Mouse (Mus musculus) limb, embryonic 11.5 days (tissue): ENCODE data around the gene Slc8a1. TPM values are rescaled to one million over a fixed set of nuclear protein-coding genes. Genes with fewer than 3 reads are reported as not detected.

Experiments used
- ATAC-seq: fragments of 200-750 bp; cut with Nextera tagmentation; 2 replicates; pipeline ENCODE4 v1.8.0; 2017; ENCODE audit warnings: low read depth; ENCODE audit not compliant: insufficient number of reproducible peaks, low FRiP score, low TSS enrichment
- DNase-seq: peaks from one replicate; pipeline ENCODE4 v3.0.0-alpha.2; 2015; ENCODE audit warnings: low spot score
- H3K27ac ChIP-seq: fragments of 300-500 bp; sonication (generic); replicated peaks from 2 replicates; pipeline ENCODE4 v1.5.1; 2014; ENCODE audit warnings: low read depth, mild to moderate bottlenecking, low read length
- H3K27me3 ChIP-seq: fragments of 300-500 bp; sonication (generic); 2 replicates; pipeline ENCODE4 v1.6.1; 2014; ENCODE audit warnings: mild to moderate bottlenecking, low read length, mixed read lengths; ENCODE audit not compliant: control insufficient read depth, insufficient read depth
- H3K36me3 ChIP-seq: fragments of 300-500 bp; sonication (generic); 2 replicates; pipeline ENCODE4 v1.6.1; 2014; ENCODE audit warnings: mild to moderate bottlenecking, low read length, moderate library complexity, mixed read lengths; ENCODE audit not compliant: control insufficient read depth, insufficient read depth
- H3K4me1 ChIP-seq: fragments of 300-500 bp; sonication (generic); 2 replicates; pipeline ENCODE4 v1.6.1; 2014; ENCODE audit warnings: low read length, mixed read lengths; ENCODE audit not compliant: control insufficient read depth, insufficient read depth
- H3K4me2 ChIP-seq: fragments of 300-500 bp; sonication (generic); 2 replicates; pipeline ENCODE4 v1.6.1; 2014; ENCODE audit warnings: low read depth, mild to moderate bottlenecking, moderate library complexity; ENCODE audit not compliant: severe bottlenecking
- H3K4me3 ChIP-seq: fragments of 300-500 bp; sonication (generic); 2 replicates; pipeline ENCODE4 v1.5.1; 2014; ENCODE audit warnings: low read depth, low read length
- H3K9ac ChIP-seq: fragments of 300-500 bp; sonication (generic); 2 replicates; pipeline ENCODE4 v1.6.1; 2014; ENCODE audit warnings: mild to moderate bottlenecking, low read length
- H3K9me3 ChIP-seq: fragments of 300-500 bp; sonication (generic); 2 replicates; pipeline ENCODE4 v1.6.1; 2016; ENCODE audit warnings: low read length; ENCODE audit not compliant: control insufficient read depth
- WGBS: fragments of 180-500 bp; shearing (Covaris S2); extraction: QIAGEN DNeasy Blood & Tissue Kit; methylation state at CpG from one replicate; pipeline ENCODE4 v1.1.7; 2014; 5-methylcytosine and 5-hydroxymethylcytosine counted together
- polyA plus RNA-seq: library from polyadenylated mRNA; unstranded; fragments of >200 nt; fragmentation: Nextera tagmentation; extraction: Ambion mirVana; gene quantifications from 2 replicates; pipeline ENCODE4 v1.2.1, GENCODE M21; 2014

The Slc8a1 gene
- polyA plus RNA-seq, 1 experiment from 2014 or later, result 5.2 TPM

DNA sequence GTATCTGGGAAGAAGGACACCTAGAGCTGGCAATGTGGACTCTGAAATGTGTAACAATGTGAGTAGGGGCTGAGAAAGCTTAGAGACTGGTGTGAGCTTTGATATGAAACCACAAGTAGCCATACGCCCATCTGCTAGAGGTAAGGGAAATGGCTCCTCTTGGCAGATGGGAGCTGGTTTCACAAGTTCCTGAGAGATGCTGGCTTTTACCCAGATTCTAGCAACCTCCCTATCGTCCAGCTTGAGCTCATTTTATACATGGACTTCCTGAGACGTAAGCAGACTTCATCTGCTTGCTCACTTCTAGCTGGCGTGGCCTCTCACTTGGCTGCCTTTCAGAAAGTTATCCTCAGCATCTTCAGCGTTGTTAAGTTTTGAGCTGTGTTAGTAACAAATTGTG, 119.7 kb downstream of the Slc8a1 start:
- Histone ChIP-seq H3K27me3 (no peaks in the 10 kb centered on the region), H3K4me3 (no peak overlapping the region), H3K9me3 (no peaks in the 10 kb centered on the region), H3K4me2 (no peak overlapping the region), H3K36me3 (no peaks in the 10 kb centered on the region), H3K4me1 (no peaks in the 10 kb centered on the region), H3K27ac (no peak overlapping the region), H3K9ac (no peak overlapping the region)
- WGBS, result 84% methylated on average over 5 of the region's 5 CpGs
- DNase-seq, result no peak
- ATAC-seq, result no peak

DNA sequence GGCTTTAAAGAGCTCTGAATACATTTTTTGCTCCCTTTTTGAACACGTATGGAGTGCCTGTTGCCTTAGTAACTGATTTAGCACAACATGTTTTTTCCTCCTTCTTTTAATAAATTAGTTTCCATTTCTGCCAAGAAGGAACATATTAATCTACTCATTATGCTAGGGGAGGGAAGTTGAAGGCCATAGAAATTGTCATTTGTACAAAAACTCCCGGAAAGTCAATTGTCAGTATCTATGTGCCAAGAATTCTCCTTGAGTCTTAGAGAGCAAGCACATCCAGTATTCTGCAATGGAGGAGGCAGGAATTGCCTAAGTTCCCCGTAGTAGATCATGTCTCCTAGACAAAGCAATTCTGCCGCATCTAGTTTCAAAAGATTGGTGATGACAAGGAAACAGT, 121.9 kb downstream of the Slc8a1 start:
- Histone ChIP-seq H3K4me2 (no peak overlapping the region), H3K9me3 (no peaks in the 10 kb centered on the region), H3K27ac (no peak overlapping the region), H3K36me3 (no peaks in the 10 kb centered on the region), H3K9ac (no peak overlapping the region), H3K4me3 (no peak overlapping the region), H3K27me3 (no peaks in the 10 kb centered on the region), H3K4me1 (no peaks in the 10 kb centered on the region)
- no peak for ATAC-seq
- 89% methylated on average over 4 of the region's 4 CpGs for WGBS
- no peak for DNase-seq

DNA sequence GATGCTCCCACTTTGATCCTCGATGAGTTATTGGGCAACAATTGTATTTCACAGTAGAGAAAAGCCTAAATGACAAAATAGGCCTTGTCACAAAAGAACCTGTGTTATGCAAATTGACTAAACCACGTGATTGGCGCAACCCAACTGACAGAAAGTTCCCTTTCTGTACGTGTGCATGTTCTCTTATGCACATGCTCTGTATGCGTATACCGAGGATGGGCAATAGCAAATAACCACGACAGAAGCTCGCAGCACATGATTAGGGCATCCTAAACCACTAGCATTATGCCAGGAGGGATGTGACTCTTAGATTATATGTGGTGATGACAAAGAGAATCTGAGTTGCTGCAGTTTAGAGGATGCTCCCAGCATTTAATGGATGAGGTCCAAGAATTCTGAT, 122.8 kb downstream of the Slc8a1 start:
- ATAC-seq, result no peak
- H3K36me3 ChIP-seq, result no peaks in the 10 kb centered on the region
- H3K9me3 ChIP-seq, result no peaks in the 10 kb centered on the region
- H3K4me3 ChIP-seq, result no peak overlapping the region
- no peak overlapping the region for H3K4me2 ChIP-seq
- H3K4me1 ChIP-seq, result no peaks in the 10 kb centered on the region
- H3K27ac ChIP-seq, result no peak overlapping the region
- H3K9ac ChIP-seq, result no peak overlapping the region
- 93% methylated on average over 8 of the region's 8 CpGs for WGBS
- no peaks in the 10 kb centered on the region for H3K27me3 ChIP-seq
- DNase-seq, result no peak

DNA sequence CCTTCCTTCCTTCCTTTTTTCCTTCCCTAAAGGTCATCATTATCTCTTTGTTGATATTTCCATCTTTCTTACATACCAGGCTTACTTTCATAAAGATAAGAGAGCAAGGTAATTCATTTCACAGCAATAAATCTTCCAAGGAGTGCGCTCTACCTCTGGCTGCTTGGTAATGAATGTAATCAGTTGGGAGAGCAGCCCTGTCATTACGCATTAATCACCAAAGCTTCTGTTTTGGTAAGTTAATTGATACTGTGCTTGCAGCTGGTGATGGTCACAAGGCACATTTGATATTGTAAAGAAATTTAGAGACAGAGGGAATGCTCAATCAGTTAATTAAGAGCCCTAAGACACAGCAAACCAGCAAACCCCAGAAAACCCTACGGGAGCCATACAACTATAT, 130.7 kb downstream of the Slc8a1 start:
- Histone ChIP-seq H3K4me1 (no peaks in the 10 kb centered on the region), H3K4me2 (no peak overlapping the region), H3K27ac (no peak overlapping the region), H3K9ac (no peak overlapping the region), H3K27me3 (no peaks in the 10 kb centered on the region), H3K4me3 (no peak overlapping the region), H3K9me3 (no peaks in the 10 kb centered on the region), H3K36me3 (no peaks in the 10 kb centered on the region)
- ATAC-seq (no peak), DNase-seq (no peak)
- WGBS, result 55% methylated on average over 3 of the region's 3 CpGs

DNA sequence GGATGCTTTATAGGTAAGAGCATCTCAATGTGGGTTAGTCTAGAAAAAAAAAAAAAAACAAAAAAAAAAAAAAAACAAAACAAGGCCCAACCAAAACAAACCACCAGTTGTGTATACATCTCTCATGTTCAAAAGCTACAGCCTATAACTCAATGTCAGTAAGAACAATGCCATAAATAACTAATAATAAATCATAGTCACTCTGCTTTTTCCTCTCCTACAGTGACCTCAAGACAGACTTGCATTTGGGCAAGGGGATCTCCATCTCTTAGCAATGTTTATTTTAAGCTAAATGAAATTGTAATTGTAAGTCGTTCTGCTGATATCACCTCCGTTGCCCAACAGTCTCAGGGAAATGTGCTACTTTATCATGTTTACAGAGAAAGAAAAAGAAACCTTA, 132.1 kb downstream of the Slc8a1 start:
- Histone ChIP-seq H3K9me3 (no peaks in the 10 kb centered on the region), H3K36me3 (no peaks in the 10 kb centered on the region), H3K27me3 (no peaks in the 10 kb centered on the region), H3K4me1 (no peaks in the 10 kb centered on the region), H3K9ac (no peak overlapping the region), H3K4me2 (no peak overlapping the region), H3K27ac (no peak overlapping the region), H3K4me3 (no peak overlapping the region)
- ATAC-seq, result no peak
- WGBS, result 73% methylated on average over 2 of the region's 2 CpGs
- DNase-seq, result no peak

DNA sequence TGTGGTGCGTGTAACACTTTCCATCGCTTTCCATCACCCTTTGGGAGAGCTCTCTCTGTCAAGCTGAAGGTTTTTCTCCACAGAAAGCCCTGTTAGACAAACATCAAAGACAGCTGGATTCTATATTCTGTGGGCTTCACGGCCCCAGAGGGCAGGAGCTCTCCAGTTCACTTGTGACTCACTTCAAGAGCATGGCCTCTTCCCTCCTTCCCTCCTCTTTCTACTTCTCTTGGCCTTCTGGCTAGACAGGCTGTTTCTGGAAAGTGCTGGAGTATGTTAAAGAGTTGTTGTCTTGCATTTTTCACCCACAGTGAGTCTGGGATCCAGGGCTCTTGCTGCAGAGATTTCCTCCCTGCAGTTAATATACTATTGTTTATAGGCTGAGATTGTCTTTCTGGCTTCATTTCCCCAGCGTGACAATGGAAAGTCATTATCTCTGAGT, 132.9 kb downstream of the Slc8a1 start:
- WGBS, result 52% methylated on average over 4 of the region's 4 CpGs
- H3K27me3 ChIP-seq, result no peaks in the 10 kb centered on the region
- no peak overlapping the region for H3K27ac ChIP-seq
- H3K4me2 ChIP-seq, result no peak overlapping the region
- DNase-seq (no peak), ATAC-seq (no peak)
- no peaks in the 10 kb centered on the region for H3K36me3 ChIP-seq
- H3K9me3 ChIP-seq, result no peaks in the 10 kb centered on the region
- H3K4me3 ChIP-seq, result no peak overlapping the region
- H3K4me1 ChIP-seq, result no peaks in the 10 kb centered on the region
- no peak overlapping the region for H3K9ac ChIP-seq

DNA sequence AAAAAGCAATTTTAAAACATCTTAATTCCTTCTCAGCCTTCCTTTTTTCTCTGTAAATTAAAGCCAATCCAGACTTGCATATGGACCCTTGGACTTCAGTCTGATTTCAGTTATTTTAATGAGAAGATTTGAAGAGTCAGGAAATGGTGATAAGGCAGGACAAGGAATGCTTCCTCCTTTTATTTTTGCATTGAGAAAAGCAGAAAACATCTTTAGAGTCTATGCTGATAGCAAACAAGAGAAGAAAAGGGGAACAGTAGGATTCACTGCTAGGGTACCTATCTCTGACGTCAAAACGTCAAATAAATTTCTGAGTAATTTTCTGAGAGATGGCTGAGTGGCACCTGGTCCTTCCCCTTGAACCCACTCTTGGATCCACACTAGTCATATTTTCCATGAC, 139.1 kb downstream of the Slc8a1 start:
- WGBS, result 97% methylated on average over 2 of the region's 2 CpGs
- H3K4me3 ChIP-seq, result no peak overlapping the region
- ATAC-seq (no peak), DNase-seq (no peak)
- H3K27ac ChIP-seq, result no peak overlapping the region
- no peak overlapping the region for H3K9ac ChIP-seq
- no peak overlapping the region for H3K4me2 ChIP-seq
- no peaks in the 10 kb centered on the region for H3K27me3 ChIP-seq
- H3K36me3 ChIP-seq, result no peaks in the 10 kb centered on the region
- no peaks in the 10 kb centered on the region for H3K9me3 ChIP-seq
- H3K4me1 ChIP-seq, result no peaks in the 10 kb centered on the region

DNA sequence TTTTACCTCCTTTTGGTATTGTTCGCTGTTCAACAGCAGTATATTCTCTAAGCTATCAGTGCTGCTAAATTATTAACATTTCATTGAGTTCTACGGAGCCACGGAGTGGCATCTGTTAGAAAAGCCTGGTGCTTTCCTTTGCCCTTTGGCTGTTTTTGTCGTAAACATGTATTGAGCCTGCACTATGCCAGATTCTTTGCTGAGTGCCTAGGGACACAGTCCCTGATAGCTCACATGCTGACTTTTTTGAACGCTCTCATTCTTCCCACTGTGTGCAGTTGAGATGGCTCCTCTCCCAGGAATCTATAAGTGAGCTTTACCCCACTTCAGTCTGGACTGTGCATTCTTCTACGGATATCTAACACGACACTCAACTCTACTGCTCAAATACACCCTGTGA, 148.4 kb downstream of the Slc8a1 start:
- no peaks in the 10 kb centered on the region for H3K36me3 ChIP-seq
- H3K27ac ChIP-seq, result no peak overlapping the region
- H3K4me1 ChIP-seq, result no peaks in the 10 kb centered on the region
- H3K9me3 ChIP-seq, result no peaks in the 10 kb centered on the region
- 82% methylated on average over 7 of the region's 7 CpGs for WGBS
- ATAC-seq (no peak), DNase-seq (no peak)
- H3K27me3 ChIP-seq, result no peaks in the 10 kb centered on the region
- H3K4me3 ChIP-seq, result no peak overlapping the region
- no peak overlapping the region for H3K9ac ChIP-seq
- H3K4me2 ChIP-seq, result no peak overlapping the region

DNA sequence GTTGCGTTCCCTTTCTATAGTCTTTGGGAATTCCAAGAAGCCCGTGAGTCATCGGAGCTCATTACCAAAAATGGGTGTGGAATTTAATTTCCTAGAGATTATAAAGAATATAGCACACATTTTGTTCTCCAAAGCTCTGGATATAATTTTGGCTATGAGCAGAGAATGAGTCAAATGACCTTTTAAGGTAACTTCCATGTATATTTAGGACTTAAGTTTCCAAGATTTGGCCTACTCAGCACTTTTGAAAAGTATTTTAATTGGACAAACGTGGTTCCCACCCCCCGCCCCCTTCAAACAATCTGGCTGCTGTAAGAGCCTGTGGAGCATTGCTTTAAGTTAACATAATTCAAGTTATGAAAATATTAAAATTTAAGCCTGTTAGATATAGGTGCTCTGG, 151.4 kb downstream of the Slc8a1 start:
- Histone ChIP-seq H3K4me1 (no peaks in the 10 kb centered on the region), H3K4me2 (no peak overlapping the region), H3K9me3 (no peaks in the 10 kb centered on the region), H3K27ac (no peak overlapping the region), H3K36me3 (no peaks in the 10 kb centered on the region), H3K27me3 (no peaks in the 10 kb centered on the region), H3K9ac (no peak overlapping the region), H3K4me3 (no peak overlapping the region)
- ATAC-seq (no peak), DNase-seq (no peak)
- WGBS, result 89% methylated on average over 5 of the region's 5 CpGs
